Mouse (Mus musculus) lung, adult 2 months (tissue): ENCODE results near the gene Gmds.

Source experiments
- CTCF ChIP-seq: fragments of 200-500 bp; IDR thresholded peaks from 2 replicates; pipeline ENCODE4 v1.5.1; 2011; ENCODE audit warnings: mild to moderate bottlenecking, low read length, control low read depth; ENCODE audit not compliant: insufficient read depth
- POLR2A ChIP-seq: fragments of 200-500 bp; IDR thresholded peaks from 2 replicates; pipeline ENCODE4 v1.6.1; 2011; ENCODE audit warnings: low read depth, mild to moderate bottlenecking, control low read depth, low read length, borderline replicate concordance; ENCODE audit errors: extremely low read depth

- no peak for TF ChIP-seq CTCF
- no peak for TF ChIP-seq POLR2A
Observed at GRCm38 (mm10) chr13:31897493-31897892, 441.0 kb downstream of the Gmds start.
